ENCODE assay signal across 18 mouse cellular contexts in the genomic region with DNA sequence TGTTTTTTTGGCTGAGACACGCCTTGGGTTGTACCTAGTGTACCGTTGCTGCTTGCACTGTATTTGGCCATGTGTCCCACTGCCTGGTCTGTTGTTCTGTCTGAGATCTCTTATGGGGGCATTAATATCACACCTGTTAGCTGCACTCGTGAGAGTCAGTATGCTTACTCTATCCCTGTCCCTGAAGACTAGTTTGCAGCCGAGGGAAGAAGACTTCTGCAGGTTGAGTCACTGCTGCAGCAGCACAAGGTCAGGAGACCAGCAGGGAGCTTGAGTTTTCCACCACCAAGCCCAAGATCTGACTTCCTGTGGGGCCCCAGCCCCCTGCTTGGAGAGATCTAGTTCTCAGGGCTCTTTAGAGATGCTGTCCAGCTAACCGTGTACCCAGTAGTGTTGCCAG. TPM values are rescaled to one million over a fixed set of nuclear protein-coding genes. Genes with fewer than 3 reads are reported as not detected.
DNase-seq lines count a peak whose midpoint lies in the region; ATAC-seq and TF ChIP-seq lines count a peak whose summit lies in the region.
"Had no signal": no experiment of that assay in that cellular context is flagged by ENCODE, and none has a peak within 500 bp of the region (broad histone marks: within the 10 kb centered on the region; RNA-seq: fewer than 3 reads in every experiment).

No protein-coding gene starts in this region.

- ATAC-seq in heart, embryonic 15.5 days (replicated peaks; ENCODE audit: insufficient number of reproducible peaks, insufficient read depth, low FRiP score, low read depth), result no peak
- no peak for ATAC-seq in midbrain, embryonic 16.5 days
- no peak for ATAC-seq in embryonic facial prominence, embryonic 14.5 days (ENCODE audit: low read depth)
- no peak for ATAC-seq in limb, embryonic 15.5 days (ENCODE audit: insufficient number of reproducible peaks, low FRiP score, low TSS enrichment, low read depth)
- ATAC-seq: CD4-positive, CD25-positive, alpha-beta regulatory T cell, adult 4 months; liver, postnatal 0 days had no signal

- H3K27me3 ChIP-seq in heart, embryonic 15.5 days, result no peaks in the 10 kb centered on the region
- H3K27me3 ChIP-seq in midbrain, embryonic 10.5 days (ENCODE audit: low read depth, poor library complexity, severe bottlenecking), result peaks cover 26% of the 10 kb centered on the region
- H3K27me3 ChIP-seq in midbrain, embryonic 16.5 days (ENCODE audit: control insufficient read depth, insufficient read depth, low read depth, low read length), result no peaks in the 10 kb centered on the region
- no peaks in the 10 kb centered on the region for H3K27me3 ChIP-seq in embryonic facial prominence, embryonic 14.5 days (replicated peaks; ENCODE audit: control insufficient read depth, insufficient read depth, low read length)
- no peaks in the 10 kb centered on the region for H3K27me3 ChIP-seq in limb, embryonic 15.5 days
- 0 out of 2 replicates have a peak, but pooled peaks cover 2% of the 10 kb centered on the region for H3K27me3 ChIP-seq in cerebellum, adult 2 months (ENCODE audit: control insufficient read depth, insufficient read depth, low read length)
- H3K27me3 ChIP-seq: hindbrain, embryonic 15.5 days had no signal

- peaks cover 55% of the 10 kb centered on the region for H3K4me1 ChIP-seq in heart, embryonic 15.5 days (replicated peaks)
- H3K4me1 ChIP-seq in midbrain, embryonic 10.5 days, result peaks cover 44% of the 10 kb centered on the region
- peaks cover 8% of the 10 kb centered on the region for H3K4me1 ChIP-seq in midbrain, embryonic 16.5 days (ENCODE audit: control insufficient read depth, insufficient read depth, low read length)
- peaks cover 15% of the 10 kb centered on the region for H3K4me1 ChIP-seq in embryonic facial prominence, embryonic 14.5 days (ENCODE audit: control insufficient read depth, insufficient read depth, low read length)
- peaks cover 49% of the 10 kb centered on the region for H3K4me1 ChIP-seq in limb, embryonic 15.5 days
- no peaks in the 10 kb centered on the region for H3K4me1 ChIP-seq in cerebellum, adult 2 months (ENCODE audit: control insufficient read depth, insufficient read depth, low read length)

- H3K9me3 ChIP-seq in heart, embryonic 15.5 days (replicated peaks), result no peaks in the 10 kb centered on the region
- no peaks in the 10 kb centered on the region for H3K9me3 ChIP-seq in midbrain, embryonic 10.5 days (replicated peaks)
- H3K9me3 ChIP-seq in midbrain, embryonic 16.5 days (replicated peaks; ENCODE audit: control insufficient read depth, low read length, poor library complexity, severe bottlenecking), result no peaks in the 10 kb centered on the region
- H3K9me3 ChIP-seq in embryonic facial prominence, embryonic 14.5 days (ENCODE audit: control insufficient read depth, low read length), result no peaks in the 10 kb centered on the region
- H3K9me3 ChIP-seq in limb, embryonic 15.5 days, result no peaks in the 10 kb centered on the region
- H3K9me3 ChIP-seq: hindbrain, embryonic 15.5 days had no signal

- no peak for TF ChIP-seq CTCF in cerebellum, adult 2 months (IDR thresholded peaks at IDR 0.05; ENCODE audit: borderline replicate concordance, insufficient read depth, low read depth, low read length)
- no peak for TF ChIP-seq CTCF in gastrocnemius, adult 2 months (IDR thresholded peaks at IDR 0.05)

- DNase-seq in heart, postnatal 25 days (ENCODE audit: low spot score), result no peak
- DNase-seq in midbrain, embryonic 10.5 days (ENCODE audit: low spot score), result no peak
- DNase-seq in embryonic facial prominence, embryonic 14.5 days (ENCODE audit: low spot score), result no peak
- no peak for DNase-seq in cerebellum, adult 2 months
- DNase-seq in gastrocnemius, adult 2 months, result no peak
- DNase-seq: gastrocnemius, postnatal 25 days; kidney, adult 9 months; layer of hippocampus, adult 9-11 months; spleen, adult 18-20 months; thymus, adult 2 months had no signal

- H3K27ac ChIP-seq in heart, embryonic 15.5 days, result peak overlapping the region; percentile 83
- peak overlapping the region; percentile 82 for H3K27ac ChIP-seq in midbrain, embryonic 10.5 days (replicated peaks)
- no peak overlapping the region for H3K27ac ChIP-seq in midbrain, embryonic 16.5 days (ENCODE audit: low read length)
- peak overlapping the region; percentile 95 for H3K27ac ChIP-seq in embryonic facial prominence, embryonic 14.5 days (replicated peaks; ENCODE audit: low read depth, low read length)
- H3K27ac ChIP-seq in limb, embryonic 15.5 days, result peak overlapping the region; percentile 91
- H3K27ac ChIP-seq in cerebellum, adult 2 months (ENCODE audit: insufficient read depth, low read length), result no peak overlapping the region
- no peak overlapping the region for H3K27ac ChIP-seq in gastrocnemius, adult 2 months
- H3K27ac ChIP-seq: hindbrain, embryonic 15.5 days had no signal

- H3K4me3 ChIP-seq in heart, embryonic 15.5 days, result no peak overlapping the region
- no peak overlapping the region for H3K4me3 ChIP-seq in midbrain, embryonic 10.5 days
- no peak overlapping the region for H3K4me3 ChIP-seq in midbrain, embryonic 16.5 days (ENCODE audit: low read depth, low read length)
- H3K4me3 ChIP-seq in embryonic facial prominence, embryonic 14.5 days (ENCODE audit: low read depth, low read length), result no peak overlapping the region
- H3K4me3 ChIP-seq in limb, embryonic 15.5 days, result no peak overlapping the region
- H3K4me3 ChIP-seq in cerebellum, adult 2 months (replicated peaks; ENCODE audit: insufficient read depth, low read depth, low read length), result no peak overlapping the region
- H3K4me3 ChIP-seq in gastrocnemius, adult 2 months, result no peak overlapping the region
- H3K4me3 ChIP-seq: hindbrain, embryonic 15.5 days had no signal

- peak overlapping the region; percentile 63; the same call in 1 of the 2 replicates for H3K9ac ChIP-seq in heart, embryonic 15.5 days
- H3K9ac ChIP-seq in midbrain, embryonic 16.5 days (ENCODE audit: low read depth, low read length), result no peak overlapping the region
- H3K9ac ChIP-seq in embryonic facial prominence, embryonic 14.5 days (ENCODE audit: low read depth, low read length), result no peak overlapping the region
- no peak overlapping the region for H3K9ac ChIP-seq in limb, embryonic 15.5 days
- H3K9ac ChIP-seq: hindbrain, embryonic 15.5 days; liver, postnatal 0 days had no signal

- intact Hi-C loops in heart, postnatal 25 days (cut with DNase I), result loop anchor here (2.0 kb wide), 1 partner anchor 26 kb away; no protein-coding TSS in a partner anchor
- intact Hi-C loops in gastrocnemius, adult 2 months (cut with DNase I), result loop anchor here (10.0 kb wide), 1 partner anchor 140 kb away; no protein-coding TSS in a partner anchor

- H3K4me2 ChIP-seq in heart, embryonic 15.5 days, result no peak overlapping the region
- H3K4me2 ChIP-seq in midbrain, embryonic 16.5 days (ENCODE audit: low read length), result no peak overlapping the region
- no peak overlapping the region for H3K4me2 ChIP-seq in embryonic facial prominence, embryonic 14.5 days (ENCODE audit: low read depth, low read length)
- H3K4me2 ChIP-seq in limb, embryonic 15.5 days, result no peak overlapping the region
- H3K4me2 ChIP-seq: hindbrain, embryonic 15.5 days had no signal

- no peak for TF ChIP-seq POLR2A in cerebellum, adult 2 months (IDR thresholded peaks at IDR 0.05; ENCODE audit: borderline replicate concordance, insufficient read depth, low read length)

- no peaks in the 10 kb centered on the region for H3K36me3 ChIP-seq in heart, embryonic 15.5 days
- H3K36me3 ChIP-seq in midbrain, embryonic 10.5 days, result no peaks in the 10 kb centered on the region
- no peaks in the 10 kb centered on the region for H3K36me3 ChIP-seq in midbrain, embryonic 16.5 days (ENCODE audit: control insufficient read depth, insufficient read depth, low read length)
- no peaks in the 10 kb centered on the region for H3K36me3 ChIP-seq in embryonic facial prominence, embryonic 14.5 days (ENCODE audit: control insufficient read depth, insufficient read depth, low read length)
- H3K36me3 ChIP-seq in limb, embryonic 15.5 days, result no peaks in the 10 kb centered on the region
- H3K36me3 ChIP-seq: hindbrain, embryonic 15.5 days had no signal

- WGBS in heart, embryonic 15.5 days, result 35% methylated on average over 5 of the region's 5 CpGs
- WGBS in midbrain, embryonic 10.5 days, result 75% methylated on average over 5 of the region's 5 CpGs
- 75% methylated on average over 5 of the region's 5 CpGs for WGBS in midbrain, embryonic 16.5 days
- WGBS in embryonic facial prominence, embryonic 14.5 days, result 44% methylated on average over 5 of the region's 5 CpGs
- WGBS in limb, embryonic 15.5 days, result 42% methylated on average over 5 of the region's 5 CpGs
- WGBS in cerebellum, adult 2 months, result 38% methylated on average over 5 of the region's 5 CpGs

RNA-seq across cellular contexts. Expression of a gene that starts 49.1 kb away (rescaled TPM):
- polyA plus RNA-seq in heart, embryonic 15.5 days (2015; fragmentation: Nextera tagmentation; extraction: Ambion mirVana), result 25.8 and 27.5 TPM in 2 replicates
- 10 to 100 TPM; 37.4 to 37.7 TPM for total RNA-seq in heart, postnatal 25 days (2021)
- polyA plus RNA-seq in midbrain, embryonic 10.5 days (2016; fragmentation: Nextera tagmentation; extraction: Ambion mirVana), result 0.69 and 1.1 TPM in 2 replicates
- 1.1 and 2.2 TPM in 2 replicates for polyA plus RNA-seq in midbrain, embryonic 16.5 days (2015; fragmentation: Nextera tagmentation; extraction: Ambion mirVana)
- polyA plus RNA-seq in embryonic facial prominence, embryonic 14.5 days (2014; fragmentation: Nextera tagmentation; extraction: Ambion mirVana), result 1.9 and 2.0 TPM in 2 replicates
- 1.1 and 2.1 TPM in 2 replicates for polyA plus RNA-seq in limb, embryonic 15.5 days (2015; fragmentation: Nextera tagmentation; extraction: Ambion mirVana)
- polyA plus RNA-seq in cerebellum, adult 2 months (2012; rRNA removed), result 0.54 and 1.6 TPM in 2 replicates
- under 1 TPM; 0.33 to 0.67 TPM for total RNA-seq in gastrocnemius, adult 2 months (2021)
- total RNA-seq: megakaryocyte, adult 5-6 weeks; neutrophil, adult 5-6 weeks had no signal
- polyA plus RNA-seq: CD4-positive, CD25-positive, alpha-beta regulatory T cell, adult 4 months had no signal

Comparison
In these comparisons a context has a peak if more than half of its experiments do, and no peak if none do; other contexts are left out.
1. H3K27ac ChIP-seq: peak in heart, embryonic 15.5 days (single experiment), midbrain, embryonic 10.5 days (single experiment), embryonic facial prominence, embryonic 14.5 days (single experiment) and limb, embryonic 15.5 days (single experiment); none in midbrain, embryonic 16.5 days (single experiment), cerebellum, adult 2 months (single experiment) and gastrocnemius, adult 2 months (single experiment).